Mouse (Mus musculus): ENCODE measurements around the gene Dnmt3l. TPM values are rescaled to one million over a fixed set of nuclear protein-coding genes. Genes with fewer than 3 reads are reported as not detected.

Gene Dnmt3l
- 8.0 and 8.3 TPM in 2 replicates for polyA plus RNA-seq (2015; fragmentation: Nextera tagmentation; extraction: Ambion mirVana)

GRCm38 (mm10) chr10:78041647-78042046 is at the start of gene Dnmt3l:
TSS of gene Dnmt3l (plus strand) at chr10:78041947.

GRCm38 (mm10) chr10:78009945-78010293 is 31.8 kb upstream of the Dnmt3l start, which contains the start of gene Pfkl:
TSS of gene Pfkl (minus strand) at chr10:78010083.

GRCm38 (mm10) chr10:78043406-78043836 is 1.7 kb downstream of the Dnmt3l start, which contains the start of gene Aire:
TSS of gene Aire (minus strand) at chr10:78043610.

GRCm38 (mm10) chr10:78069101-78070011 is 27.6 kb downstream of the Dnmt3l start, which contains the start of gene Icosl:
TSS of gene Icosl (plus strand) at chr10:78069302.

Other genes starting within 250 kb of the Dnmt3l start
- gene Gm9639, start 246.9 kb upstream of the Dnmt3l start, polyA plus RNA-seq (2015; fragmentation: Nextera tagmentation; extraction: Ambion mirVana), result not detected in 2 replicates
- gene Gm19668, start 242.8 kb upstream of the Dnmt3l start, polyA plus RNA-seq (2015; fragmentation: Nextera tagmentation; extraction: Ambion mirVana), result not detected in 2 replicates
- not detected in 2 replicates for gene Gm9507, start 230.1 kb upstream of the Dnmt3l start, polyA plus RNA-seq (2015; fragmentation: Nextera tagmentation; extraction: Ambion mirVana)
- not detected in 2 replicates for gene Gm2696, start 227.3 kb upstream of the Dnmt3l start, polyA plus RNA-seq (2015; fragmentation: Nextera tagmentation; extraction: Ambion mirVana)
- not detected in 2 replicates for gene Krtap10-4, start 214.9 kb upstream of the Dnmt3l start, polyA plus RNA-seq (2015; fragmentation: Nextera tagmentation; extraction: Ambion mirVana)
- gene Krtap10-10, start 206.0 kb upstream of the Dnmt3l start, polyA plus RNA-seq (2015; fragmentation: Nextera tagmentation; extraction: Ambion mirVana), result not detected in 2 replicates
- not detected in 2 replicates for gene Gm36176, start 195.1 kb upstream of the Dnmt3l start, polyA plus RNA-seq (2015; fragmentation: Nextera tagmentation; extraction: Ambion mirVana)
- gene Gm10318, start 189.1 kb upstream of the Dnmt3l start, polyA plus RNA-seq (2015; fragmentation: Nextera tagmentation; extraction: Ambion mirVana), result not detected in 2 replicates
- not detected in 2 replicates for gene Gm3285, start 180.0 kb upstream of the Dnmt3l start, polyA plus RNA-seq (2015; fragmentation: Nextera tagmentation; extraction: Ambion mirVana)
- 7.1 and 7.6 TPM in 2 replicates for gene Lrrc3, start 139.4 kb upstream of the Dnmt3l start, polyA plus RNA-seq (2015; fragmentation: Nextera tagmentation; extraction: Ambion mirVana)
- 0.27 and 0.58 TPM in 2 replicates for gene Trpm2, start 71.4 kb upstream of the Dnmt3l start, polyA plus RNA-seq (2015; fragmentation: Nextera tagmentation; extraction: Ambion mirVana)
- gene 1810043G02Rik, start 63.4 kb upstream of the Dnmt3l start, polyA plus RNA-seq (2015; fragmentation: Nextera tagmentation; extraction: Ambion mirVana), result 14.8 and 17.2 TPM in 2 replicates
- 83.0 and 103 TPM in 2 replicates for gene Pfkl, start 31.9 kb upstream of the Dnmt3l start, polyA plus RNA-seq (2015; fragmentation: Nextera tagmentation; extraction: Ambion mirVana)
- 0.53 and 0.64 TPM in 2 replicates for gene Aire, start 1.7 kb downstream of the Dnmt3l start, polyA plus RNA-seq (2015; fragmentation: Nextera tagmentation; extraction: Ambion mirVana)
- gene Icosl, start 27.4 kb downstream of the Dnmt3l start, polyA plus RNA-seq (2015; fragmentation: Nextera tagmentation; extraction: Ambion mirVana), result 8.8 and 9.1 TPM in 2 replicates
- gene D10Jhu81e, start 127.8 kb downstream of the Dnmt3l start, polyA plus RNA-seq (2015; fragmentation: Nextera tagmentation; extraction: Ambion mirVana), result 25.5 and 26.9 TPM in 2 replicates
- 7.1 and 7.9 TPM in 2 replicates for gene Pwp2, start 143.2 kb downstream of the Dnmt3l start, polyA plus RNA-seq (2015; fragmentation: Nextera tagmentation; extraction: Ambion mirVana)
- 13.5 and 14.6 TPM in 2 replicates for gene Trappc10, start 202.7 kb downstream of the Dnmt3l start, polyA plus RNA-seq (2015; fragmentation: Nextera tagmentation; extraction: Ambion mirVana)

Measured in urinary bladder, postnatal 0 days (tissue).